Mouse (Mus musculus) heart, embryonic 16.5 days (tissue): ENCODE measurements around the gene Plbd1. TPM values are rescaled to one million over a fixed set of nuclear protein-coding genes. Genes with fewer than 3 reads are reported as not detected.

Source experiments
- ATAC-seq: fragments of 200-750 bp; cut with Nextera tagmentation; replicated peaks from 2 replicates; pipeline ENCODE4 v1.8.0; 2017; ENCODE audit warnings: moderate number of reproducible peaks; ENCODE audit not compliant: insufficient read depth, low FRiP score; ENCODE audit errors: extremely low read depth
- H3K27ac ChIP-seq: fragments of 300-500 bp; sonication (generic); 2 replicates; pipeline ENCODE4 v1.5.1; 2014; ENCODE audit warnings: mild to moderate bottlenecking, low read length, control low read depth, moderate library complexity
- H3K27me3 ChIP-seq: fragments of 300-500 bp; sonication (generic); 2 replicates; pipeline ENCODE4 v1.6.1; 2014; ENCODE audit warnings: low read length, mixed read lengths; ENCODE audit not compliant: control insufficient read depth, insufficient read depth
- H3K36me3 ChIP-seq: fragments of 300-500 bp; sonication (generic); 2 replicates; pipeline ENCODE4 v1.6.1; 2014; ENCODE audit not compliant: control insufficient read depth, insufficient read depth
- H3K4me1 ChIP-seq: fragments of 300-500 bp; sonication (generic); 2 replicates; pipeline ENCODE4 v1.6.1; 2014; ENCODE audit warnings: low read length, mixed read lengths; ENCODE audit not compliant: control insufficient read depth, insufficient read depth
- H3K4me2 ChIP-seq: fragments of 300-500 bp; sonication (generic); 2 replicates; pipeline ENCODE4 v1.6.1; 2014; ENCODE audit warnings: low read depth, mild to moderate bottlenecking, control low read depth, low read length
- H3K4me3 ChIP-seq: fragments of 300-500 bp; sonication (generic); 2 replicates; pipeline ENCODE4 v1.5.1; 2014; ENCODE audit warnings: mild to moderate bottlenecking, control low read depth, low read length
- H3K9ac ChIP-seq: fragments of 300-500 bp; sonication (generic); 2 replicates; pipeline ENCODE4 v1.6.1; 2014; ENCODE audit warnings: low read length, control low read depth
- H3K9me3 ChIP-seq: fragments of 300-500 bp; sonication (generic); replicated peaks from 2 replicates; pipeline ENCODE4 v1.6.1; 2016; ENCODE audit warnings: low read length; ENCODE audit not compliant: control insufficient read depth
- WGBS: fragments of 180-500 bp; shearing (Covaris S2); extraction: QIAGEN DNeasy Blood & Tissue Kit; methylation state at CpG from one replicate; pipeline ENCODE4 v1.1.7; 2014; 5-methylcytosine and 5-hydroxymethylcytosine counted together
- polyA plus RNA-seq: library from polyadenylated mRNA; unstranded; fragments of >200 nt; fragmentation: Nextera tagmentation; extraction: Ambion mirVana; gene quantifications from 2 replicates; pipeline ENCODE4 v1.2.1, GENCODE M21; 2015

Plbd1 gene
- polyA plus RNA-seq, 1 experiment from 2014 or later, result 7.1 TPM

- no peaks in the 10 kb centered on the region for H3K4me1 ChIP-seq
- no peak overlapping the region for H3K9ac ChIP-seq
- H3K27ac ChIP-seq, result no peak overlapping the region
- no peak overlapping the region for H3K4me3 ChIP-seq
- no peaks in the 10 kb centered on the region for H3K36me3 ChIP-seq
- WGBS, result 73% methylated on average over 3 of the region's 3 CpGs
- H3K9me3 ChIP-seq, result no peaks in the 10 kb centered on the region
- H3K4me2 ChIP-seq, result no peak overlapping the region
- no peaks in the 10 kb centered on the region for H3K27me3 ChIP-seq
- no peak for ATAC-seq
These were observed 26.7 kb downstream of the Plbd1 start for GRCm38 (mm10) chr6:136634982-136635381.

- no peak overlapping the region for H3K4me3 ChIP-seq
- no peak overlapping the region for H3K4me2 ChIP-seq
- no peak overlapping the region for H3K27ac ChIP-seq
- H3K4me1 ChIP-seq, result no peaks in the 10 kb centered on the region
- no peaks in the 10 kb centered on the region for H3K27me3 ChIP-seq
- WGBS, result 45% methylated on average over 6 of the region's 6 CpGs
- no peaks in the 10 kb centered on the region for H3K9me3 ChIP-seq
- no peaks in the 10 kb centered on the region for H3K36me3 ChIP-seq
- no peak overlapping the region for H3K9ac ChIP-seq
- ATAC-seq, result no peak
These were observed 28.0 kb downstream of the Plbd1 start for GRCm38 (mm10) chr6:136633719-136634118.

GRCm38 (mm10) chr6:136633154-136633553, 28.6 kb downstream of the Plbd1 start:
- H3K9me3 ChIP-seq, result no peaks in the 10 kb centered on the region
- no peaks in the 10 kb centered on the region for H3K36me3 ChIP-seq
- no peak overlapping the region for H3K27ac ChIP-seq
- H3K9ac ChIP-seq, result no peak overlapping the region
- no peak overlapping the region for H3K4me3 ChIP-seq
- H3K4me1 ChIP-seq, result no peaks in the 10 kb centered on the region
- no peak overlapping the region for H3K4me2 ChIP-seq
- no peak for ATAC-seq
- no peaks in the 10 kb centered on the region for H3K27me3 ChIP-seq
- WGBS, result 86% methylated on average over 3 of the region's 3 CpGs

- Histone ChIP-seq H3K9ac (no peak overlapping the region), H3K27me3 (no peaks in the 10 kb centered on the region), H3K4me1 (no peaks in the 10 kb centered on the region), H3K4me2 (no peak overlapping the region), H3K27ac (no peak overlapping the region), H3K4me3 (no peak overlapping the region), H3K9me3 (no peaks in the 10 kb centered on the region), H3K36me3 (no peaks in the 10 kb centered on the region)
- WGBS, result 79% methylated on average over 13 of the region's 13 CpGs
- no peak; the same call in 1 of the 2 replicates for ATAC-seq
These were observed 29.7 kb downstream of the Plbd1 start for GRCm38 (mm10) chr6:136631945-136632534.

- Histone ChIP-seq H3K36me3 (no peaks in the 10 kb centered on the region), H3K9me3 (no peaks in the 10 kb centered on the region), H3K27ac (no peak overlapping the region), H3K4me1 (no peaks in the 10 kb centered on the region), H3K4me2 (no peak overlapping the region), H3K27me3 (no peaks in the 10 kb centered on the region), H3K9ac (no peak overlapping the region), H3K4me3 (no peak overlapping the region)
- 88% methylated on average over 8 of the region's 8 CpGs for WGBS
- no peak for ATAC-seq
These were observed 30.2 kb downstream of the Plbd1 start for GRCm38 (mm10) chr6:136631519-136631918.

GRCm38 (mm10) chr6:136629639-136630038, 32.1 kb downstream of the Plbd1 start:
- WGBS, result 84% methylated on average over 5 of the region's 5 CpGs

GRCm38 (mm10) chr6:136625421-136625820, 36.3 kb downstream of the Plbd1 start:
- no peaks in the 10 kb centered on the region for H3K36me3 ChIP-seq
- no peak overlapping the region for H3K4me2 ChIP-seq
- no peaks in the 10 kb centered on the region for H3K9me3 ChIP-seq
- WGBS, result 82% methylated on average over 12 of the region's 12 CpGs
- H3K4me1 ChIP-seq, result peaks cover 2% of the 10 kb centered on the region; the same call in 1 of the 2 replicates
- no peak overlapping the region for H3K9ac ChIP-seq
- no peak overlapping the region for H3K4me3 ChIP-seq
- no peaks in the 10 kb centered on the region for H3K27me3 ChIP-seq
- no peak for ATAC-seq
- H3K27ac ChIP-seq, result no peak overlapping the region

More at GRCm38 (mm10) chr6:136629639-136630038, 32.1 kb downstream of the Plbd1 start:
- Histone ChIP-seq H3K9ac (no peak overlapping the region), H3K4me1 (no peaks in the 10 kb centered on the region), H3K27me3 (no peaks in the 10 kb centered on the region), H3K9me3 (no peaks in the 10 kb centered on the region), H3K4me2 (no peak overlapping the region), H3K27ac (no peak overlapping the region), H3K4me3 (no peak overlapping the region), H3K36me3 (no peaks in the 10 kb centered on the region)
- no peak for ATAC-seq

GRCm38 (mm10) chr6:136620361-136621139, 41.2 kb downstream of the Plbd1 start:
- ATAC-seq, result peak; percentile 41; the same call in 1 of the 2 replicates
- Histone ChIP-seq H3K4me2 (peak overlapping the region; percentile 65), H3K9ac (peak overlapping the region; percentile 49), H3K9me3 (no peaks in the 10 kb centered on the region), H3K27me3 (no peaks in the 10 kb centered on the region), H3K4me3 (peak overlapping the region; percentile 39), H3K36me3 (no peaks in the 10 kb centered on the region), H3K4me1 (peaks cover 4% of the 10 kb centered on the region; the same call in 1 of the 2 replicates), H3K27ac (no peak overlapping the region)
- 38% methylated on average over 17 of the region's 17 CpGs for WGBS

- H3K4me1 ChIP-seq, result no peaks in the 10 kb centered on the region
- no peak overlapping the region for H3K27ac ChIP-seq
- H3K27me3 ChIP-seq, result no peaks in the 10 kb centered on the region
- H3K4me3 ChIP-seq, result no peak overlapping the region
- peaks cover 4% of the 10 kb centered on the region for H3K9me3 ChIP-seq
- H3K9ac ChIP-seq, result no peak overlapping the region
- peaks cover 24% of the 10 kb centered on the region for H3K36me3 ChIP-seq
- no peak for ATAC-seq
- H3K4me2 ChIP-seq, result no peak overlapping the region
- 85% methylated on average over 3 of the region's 3 CpGs for WGBS
These were observed 47.6 kb downstream of the Plbd1 start for GRCm38 (mm10) chr6:136614156-136614555.
